Mouse (Mus musculus): ENCODE data around the gene Utrn. TPM values are rescaled to one million over a fixed set of nuclear protein-coding genes. Genes with fewer than 3 reads are reported as not detected.

The Utrn gene
- total RNA-seq, 2 experiments from 2014 or later: 91.1 to 101 TPM

- DNase-seq (ENCODE audit: low spot score in 2 of 2): no peak
These were observed 401.6 kb downstream of the Utrn start for GRCm38 (mm10) chr10:12467544-12467943.

GRCm38 (mm10) chr10:12460945-12461344, 408.2 kb downstream of the Utrn start:
- DNase-seq (ENCODE audit: low spot score in 2 of 2): no peak

GRCm38 (mm10) chr10:12456867-12457266, 412.3 kb downstream of the Utrn start:
- no peak for DNase-seq (ENCODE audit: low spot score in 2 of 2)

- no peak for DNase-seq (ENCODE audit: low spot score in 2 of 2)
These were observed 416.5 kb downstream of the Utrn start for GRCm38 (mm10) chr10:12452641-12453040.

- DNase-seq (ENCODE audit: low spot score in 2 of 2): no peak
These were observed 425.0 kb downstream of the Utrn start for GRCm38 (mm10) chr10:12444122-12444521.

GRCm38 (mm10) chr10:12433161-12433560, 436.0 kb downstream of the Utrn start:
- no peak for DNase-seq (ENCODE audit: low spot score in 2 of 2)

GRCm38 (mm10) chr10:12430399-12430798, 438.8 kb downstream of the Utrn start:
- no peak for DNase-seq (ENCODE audit: low spot score in 2 of 2)

- no peak for DNase-seq (ENCODE audit: low spot score in 2 of 2)
These were observed 442.3 kb downstream of the Utrn start for GRCm38 (mm10) chr10:12426866-12427265.

GRCm38 (mm10) chr10:12424944-12425343, 444.2 kb downstream of the Utrn start:
- DNase-seq (ENCODE audit: low spot score in 2 of 2): no peak

GRCm38 (mm10) chr10:12423994-12424725, 445.0 kb downstream of the Utrn start:
- no peak for DNase-seq (ENCODE audit: low spot score in 2 of 2)

- no peak for DNase-seq (ENCODE audit: low spot score in 2 of 2)
These were observed 454.2 kb downstream of the Utrn start for GRCm38 (mm10) chr10:12414967-12415366.

- DNase-seq (ENCODE audit: low spot score in 2 of 2): no peak
These were observed 462.6 kb downstream of the Utrn start for GRCm38 (mm10) chr10:12406338-12407110.

- DNase-seq (ENCODE audit: low spot score in 2 of 2): no peak
These were observed 469.7 kb downstream of the Utrn start for GRCm38 (mm10) chr10:12399450-12399849.

- DNase-seq (ENCODE audit: low spot score in 2 of 2): no peak
These were observed 489.0 kb downstream of the Utrn start for GRCm38 (mm10) chr10:12380139-12380538.

- no peak for DNase-seq (ENCODE audit: low spot score in 2 of 2)
These were observed 490.0 kb downstream of the Utrn start for GRCm38 (mm10) chr10:12379123-12379522.

GRCm38 (mm10) chr10:12377727-12378126, 491.4 kb downstream of the Utrn start:
- no peak for DNase-seq (ENCODE audit: low spot score in 2 of 2)

- no peak for DNase-seq (ENCODE audit: low spot score in 2 of 2)
These were observed 493.1 kb downstream of the Utrn start for GRCm38 (mm10) chr10:12376015-12376414.

GRCm38 (mm10) chr10:12374741-12375140, 494.4 kb downstream of the Utrn start:
- DNase-seq (ENCODE audit: low spot score in 2 of 2): no peak

- DNase-seq (ENCODE audit: low spot score in 2 of 2): no peak
These were observed 514.6 kb downstream of the Utrn start for GRCm38 (mm10) chr10:12354556-12354955.

GRCm38 (mm10) chr10:12354106-12354505, 515.1 kb downstream of the Utrn start:
- no peak for DNase-seq (ENCODE audit: low spot score in 2 of 2)

GRCm38 (mm10) chr10:12339704-12340558, 529.2 kb downstream of the Utrn start:
- no peak for DNase-seq (ENCODE audit: low spot score in 2 of 2)

Measured in adrenal gland, postnatal 4 days (tissue).